Mouse (Mus musculus): ENCODE measurements around the gene Lamtor3. TPM values are rescaled to one million over a fixed set of nuclear protein-coding genes. Genes with fewer than 3 reads are reported as not detected.
"Not testable (repeated sequence)": the region's sequence is repeated elsewhere in the genome, so short reads cannot be mapped to it uniquely, and the experiment has no call there.

The Lamtor3 gene
- polyA plus RNA-seq, 1 experiment, result 38.3 TPM

- no peak for DNase-seq (ENCODE audit: low read depth)
These were observed 17.5 kb downstream of the Lamtor3 start for GRCm38 (mm10) chr3:137935570-137936525.

DNA sequence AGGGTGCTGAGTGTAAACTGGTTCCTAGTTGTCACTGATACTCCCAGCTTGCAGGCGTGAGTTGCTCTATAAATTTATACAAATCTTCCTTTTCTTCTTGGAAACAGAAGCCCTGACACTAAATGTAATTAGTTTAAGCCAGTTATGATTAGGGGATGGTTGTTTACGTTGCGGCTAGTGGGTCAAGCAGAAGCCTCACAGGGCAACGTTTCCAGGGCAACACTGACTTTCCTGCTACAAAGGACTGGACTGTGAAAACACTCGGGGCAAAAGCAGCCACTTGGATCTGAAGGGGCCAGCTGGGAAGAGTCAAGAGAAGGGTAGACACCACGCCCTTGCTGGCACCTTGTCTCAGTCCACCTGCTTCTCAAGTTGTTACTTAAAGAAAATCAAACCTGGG lies 18.2 kb downstream of the Lamtor3 start:
- DNase-seq (ENCODE audit: low read depth), result no peak

DNA sequence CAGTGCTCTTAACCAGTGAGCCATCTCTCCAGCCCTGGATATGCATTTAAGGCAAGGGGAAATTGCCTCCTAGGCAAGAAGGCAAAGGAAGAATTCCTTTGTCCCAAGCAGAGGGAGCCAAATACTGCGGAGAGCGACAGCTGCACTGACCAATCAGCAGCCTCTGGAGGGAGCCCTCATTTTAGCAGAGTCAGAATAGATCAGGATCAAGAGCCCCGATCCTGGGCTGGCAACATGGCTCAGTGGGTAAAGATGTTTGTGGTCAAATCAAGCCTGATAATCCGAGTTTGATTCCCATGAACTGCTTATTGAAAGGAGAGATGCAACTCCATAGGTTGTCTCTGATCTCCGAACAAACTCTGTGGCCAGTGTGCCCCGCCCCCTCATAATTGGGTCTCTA lies 20.3 kb downstream of the Lamtor3 start:
- no peak for DNase-seq (ENCODE audit: low read depth)

DNA sequence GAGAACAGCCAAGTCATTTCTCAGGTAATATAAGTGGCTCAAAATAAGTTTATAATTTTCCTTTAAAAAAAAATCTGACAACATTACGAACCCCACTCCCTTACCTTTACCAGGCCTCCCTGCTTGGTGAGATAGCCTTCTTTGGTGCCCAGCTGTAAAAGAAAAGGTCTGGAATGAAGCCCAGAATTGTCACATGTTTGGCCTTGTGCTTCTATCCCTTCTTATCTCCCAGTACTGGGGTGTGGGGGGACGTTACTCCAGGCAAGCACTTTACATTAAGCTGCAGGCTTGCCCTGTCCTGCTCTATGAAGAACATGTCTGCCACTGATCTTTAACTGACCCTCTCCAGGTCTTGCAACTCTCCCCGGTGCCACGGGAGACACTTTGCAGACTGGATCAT lies 22.5 kb downstream of the Lamtor3 start:
- no peak for DNase-seq (ENCODE audit: low read depth)

- no peak for DNase-seq (ENCODE audit: low read depth)
These were observed 23.2 kb downstream of the Lamtor3 start for GRCm38 (mm10) chr3:137941555-137941954.

DNA sequence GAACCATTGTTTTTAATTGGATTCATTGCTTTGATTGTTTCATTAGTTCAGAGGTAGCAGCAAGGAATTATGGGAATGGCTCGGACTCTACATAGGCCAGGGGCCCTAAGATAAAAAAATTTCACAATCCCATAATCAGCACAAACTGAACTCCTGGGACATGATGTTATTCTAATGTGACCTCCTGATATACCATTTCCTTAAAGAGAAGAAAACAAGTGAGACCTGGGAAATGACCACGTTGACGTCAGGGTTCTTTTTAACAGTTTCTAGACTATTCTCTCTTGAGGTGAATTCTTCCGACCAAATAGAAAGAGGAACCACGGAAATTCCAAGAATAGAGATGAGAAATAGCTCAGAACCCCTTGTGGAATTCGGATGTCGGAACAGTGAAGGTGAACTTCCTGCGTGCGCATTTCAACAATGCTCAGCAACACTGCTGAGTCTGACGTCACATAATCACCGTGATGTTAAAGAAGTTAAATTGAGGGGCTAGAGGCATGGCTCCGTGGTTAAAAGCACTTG lies 23.9 kb downstream of the Lamtor3 start:
- DNase-seq (ENCODE audit: low read depth), result no peak

- DNase-seq (ENCODE audit: low read depth), result no peak
These were observed 25.4 kb downstream of the Lamtor3 start for GRCm38 (mm10) chr3:137943737-137944154.

DNA sequence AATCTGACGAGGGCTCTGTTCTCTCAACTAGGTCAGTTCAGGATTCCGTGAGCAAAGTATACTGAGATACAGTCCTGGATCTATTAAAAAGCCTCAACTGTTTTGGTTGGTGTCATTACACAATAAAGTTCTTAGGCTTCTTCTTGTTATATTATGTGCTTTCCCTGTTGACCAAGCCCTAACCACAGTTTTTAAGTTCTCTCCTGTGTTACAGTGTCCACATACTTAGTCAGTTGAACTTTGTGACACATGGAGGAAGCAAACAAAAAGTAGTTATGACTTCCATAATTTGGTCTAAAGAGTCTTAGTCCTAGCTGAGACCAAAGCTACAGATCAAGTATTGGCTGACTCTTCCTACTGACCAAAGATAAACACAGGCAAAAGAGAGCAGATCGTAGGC lies 28.5 kb downstream of the Lamtor3 start:
- no peak for DNase-seq (ENCODE audit: low read depth)

DNA sequence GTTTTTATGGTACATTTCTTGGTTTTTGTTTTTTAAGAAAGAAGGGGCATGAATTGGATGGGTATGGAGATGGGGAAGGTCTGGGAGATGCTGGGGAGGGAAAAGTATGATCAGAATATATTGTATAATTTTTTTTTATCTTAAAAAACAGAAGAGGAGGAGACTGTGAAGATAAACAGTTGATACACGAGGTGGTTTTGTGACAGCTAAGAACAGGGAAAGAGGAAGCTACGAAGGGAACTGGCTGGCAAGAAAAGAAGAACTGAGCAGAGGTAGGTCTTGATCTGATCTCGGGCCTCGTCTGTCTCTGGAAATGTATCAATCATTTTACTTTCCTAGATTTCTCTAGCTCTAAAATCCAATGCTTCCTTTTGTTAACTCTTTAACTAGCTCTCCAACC lies 29.2 kb downstream of the Lamtor3 start:
- DNase-seq (ENCODE audit: low read depth), result no peak

- no peak for DNase-seq (ENCODE audit: low read depth)
These were observed 32.0 kb downstream of the Lamtor3 start for GRCm38 (mm10) chr3:137950191-137950885.

DNA sequence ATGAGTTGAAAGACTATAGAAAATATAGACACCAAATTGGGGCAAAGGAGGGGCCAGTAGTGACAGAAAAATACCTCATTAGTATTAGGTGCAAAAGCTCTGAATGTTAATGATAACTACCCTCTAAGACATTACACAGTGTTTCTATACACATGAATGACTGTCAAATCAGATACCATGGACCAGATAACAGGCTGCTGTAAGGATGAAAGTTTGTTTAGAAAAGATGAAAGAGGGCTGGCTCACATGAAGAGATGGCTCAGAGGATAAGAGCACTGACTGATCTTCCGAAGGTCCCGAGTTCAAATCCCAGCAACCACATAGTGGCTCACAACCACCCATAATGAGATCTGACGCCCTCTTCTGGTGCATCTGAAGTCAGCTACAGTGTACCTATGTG lies 33.0 kb downstream of the Lamtor3 start:
- not testable (repeated sequence) for DNase-seq (ENCODE audit: low read depth)

- DNase-seq (ENCODE audit: low read depth), result no peak
These were observed 33.5 kb downstream of the Lamtor3 start for GRCm38 (mm10) chr3:137951819-137952218.

DNA sequence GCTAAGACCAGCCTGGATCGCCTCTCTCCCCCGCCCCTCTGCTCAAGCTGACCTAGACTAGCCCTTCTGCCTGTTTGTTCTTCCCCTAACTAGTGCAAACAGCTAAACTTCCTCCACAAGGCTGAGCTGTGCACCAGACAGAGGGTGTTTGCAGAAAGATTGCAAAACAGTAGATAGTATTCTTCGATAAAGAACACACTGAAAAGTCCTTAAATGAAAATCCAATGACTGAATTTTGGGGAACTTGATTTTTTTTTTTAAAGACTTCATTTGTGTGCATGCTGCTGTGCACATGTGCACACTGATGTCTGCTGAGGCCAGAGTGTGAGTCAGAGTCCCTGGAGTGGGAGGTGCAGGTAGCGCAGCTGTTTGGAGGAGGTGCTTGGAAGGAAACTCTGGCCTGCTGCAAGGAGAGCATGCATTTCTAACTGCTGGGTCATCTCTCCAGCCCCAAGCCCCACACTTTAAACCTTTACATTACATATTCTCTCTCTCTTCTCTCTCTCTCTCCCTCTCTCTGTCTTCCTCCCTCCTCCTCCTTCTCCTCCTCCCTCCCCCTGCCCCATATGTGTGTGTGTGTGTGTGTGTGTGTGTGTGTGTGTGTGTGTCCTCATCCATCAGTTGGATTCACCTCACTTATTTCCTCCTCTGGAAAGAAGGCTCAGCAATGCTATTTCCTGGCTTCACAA lies 34.1 kb downstream of the Lamtor3 start:
- DNase-seq (ENCODE audit: low read depth), result no peak

GRCm38 (mm10) chr3:137952914-137953880 lies 34.9 kb downstream of the Lamtor3 start:
- no peak for DNase-seq (ENCODE audit: low read depth)

DNA sequence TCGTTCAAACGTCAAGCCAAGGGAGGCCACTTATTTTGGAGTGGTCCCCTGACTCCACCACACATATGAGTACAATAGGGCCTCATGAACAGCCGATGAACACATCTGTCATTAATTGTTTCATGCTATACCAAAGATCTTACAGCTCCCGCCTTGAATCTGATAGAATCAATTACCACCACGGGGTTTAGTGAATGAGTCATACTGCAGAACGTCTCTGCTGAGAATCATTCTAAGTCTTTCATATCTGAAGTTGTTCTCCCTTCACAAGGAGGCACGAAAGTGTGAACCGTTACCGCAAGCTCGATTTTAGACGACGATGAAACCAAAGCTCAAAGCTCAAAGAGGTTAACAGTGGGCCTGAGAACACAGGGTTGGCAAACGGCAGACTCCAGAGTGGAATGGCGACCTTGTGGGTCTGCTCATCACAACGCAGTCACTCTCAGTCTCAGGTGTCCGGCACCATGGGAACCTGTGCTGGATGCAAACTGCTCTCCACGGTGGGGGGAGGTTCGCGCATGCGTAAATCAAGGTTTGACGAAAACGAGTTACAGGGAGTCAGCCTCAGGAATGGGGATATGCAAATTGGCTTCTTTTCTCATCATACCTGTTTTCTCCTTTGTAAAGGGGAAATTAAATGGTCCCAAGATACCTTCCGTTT lies 36.1 kb downstream of the Lamtor3 start:
- DNase-seq (ENCODE audit: low read depth), result no peak

DNA sequence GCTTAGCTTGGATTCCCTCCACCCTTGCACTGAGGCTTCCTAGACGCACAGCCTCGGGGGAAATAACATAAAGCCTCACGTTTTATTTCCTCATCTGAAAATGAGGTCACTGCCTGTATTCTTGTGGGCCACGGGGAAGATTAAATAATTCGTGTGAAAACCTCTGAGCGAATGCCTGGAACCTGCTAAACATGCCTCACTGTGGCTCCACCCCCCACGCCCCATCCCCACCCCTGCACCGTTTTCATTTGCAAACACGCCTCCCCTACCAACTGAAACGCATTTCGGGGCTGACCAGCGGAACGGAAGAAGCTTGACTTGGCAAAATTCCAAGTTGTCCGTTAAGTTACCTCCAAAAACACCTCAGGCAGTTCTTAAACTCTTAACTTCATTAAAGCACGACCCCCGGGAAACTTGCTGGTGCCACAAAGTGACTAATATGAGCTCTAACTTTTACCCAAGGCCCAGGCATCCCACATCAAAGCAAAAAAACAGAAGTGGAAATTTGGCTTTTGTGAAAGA lies 37.3 kb downstream of the Lamtor3 start:
- no peak for DNase-seq (ENCODE audit: low read depth)

- no peak for DNase-seq (ENCODE audit: low read depth)
These were observed 39.6 kb downstream of the Lamtor3 start for GRCm38 (mm10) chr3:137957864-137958263.

GRCm38 (mm10) chr3:137958352-137958751 lies 40.0 kb downstream of the Lamtor3 start:
- no peak for DNase-seq (ENCODE audit: low read depth)

DNA sequence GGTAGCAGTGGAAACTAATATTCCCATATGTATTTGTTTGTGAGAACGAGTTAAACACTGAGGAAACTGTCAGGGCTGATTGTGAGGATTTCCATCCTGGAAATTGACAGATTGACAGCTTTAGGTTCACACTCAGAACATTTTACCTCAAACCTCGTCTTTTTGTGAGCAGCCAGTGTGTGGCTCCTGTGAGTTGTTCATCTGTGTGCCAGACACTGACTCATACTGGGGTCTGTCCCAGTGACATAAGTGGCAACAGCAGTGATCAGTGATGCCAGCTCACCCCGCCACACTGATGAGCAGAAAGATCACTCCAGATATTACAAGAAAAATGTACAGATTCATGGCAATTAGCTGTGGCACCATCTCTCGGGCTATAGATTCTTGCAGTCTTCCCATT lies 41.1 kb downstream of the Lamtor3 start:
- DNase-seq (ENCODE audit: low read depth), result no peak

DNA sequence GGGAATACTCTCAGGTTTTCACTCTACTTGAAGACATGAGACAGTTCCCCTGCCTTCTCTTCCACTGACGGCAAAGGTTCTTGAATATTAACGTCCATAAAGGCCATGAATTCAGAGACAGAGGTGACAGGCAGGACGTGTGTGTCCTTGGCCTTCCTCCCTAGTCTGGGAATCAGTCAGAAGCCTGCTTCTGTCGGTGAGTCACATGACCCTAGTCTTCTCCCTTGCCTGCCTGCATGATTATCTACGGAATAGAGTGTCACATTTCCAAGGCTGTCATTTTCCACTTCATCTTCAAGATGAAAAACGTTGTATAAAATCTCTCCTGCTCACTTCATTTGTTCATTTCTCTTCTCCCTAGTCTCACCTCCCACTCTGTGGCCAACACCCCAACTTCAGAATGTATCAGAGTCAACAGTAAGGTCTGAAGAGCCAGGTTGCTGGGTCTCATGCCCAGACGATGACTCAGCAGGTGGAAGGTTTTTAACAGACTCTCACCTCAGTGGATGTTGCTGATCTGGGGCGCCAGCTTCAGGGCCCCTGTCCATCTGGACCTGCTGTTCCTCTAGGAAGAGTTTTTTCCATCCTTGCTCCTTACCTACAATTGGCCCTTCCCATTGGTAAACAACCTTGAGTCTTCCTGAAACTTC lies 43.6 kb downstream of the Lamtor3 start:
- DNase-seq (ENCODE audit: low read depth), result no peak

Data from gonadal fat pad, adult 2 months (tissue).